Mouse (Mus musculus): ENCODE measurements around the gene Clock.

Gene Clock

DNA sequence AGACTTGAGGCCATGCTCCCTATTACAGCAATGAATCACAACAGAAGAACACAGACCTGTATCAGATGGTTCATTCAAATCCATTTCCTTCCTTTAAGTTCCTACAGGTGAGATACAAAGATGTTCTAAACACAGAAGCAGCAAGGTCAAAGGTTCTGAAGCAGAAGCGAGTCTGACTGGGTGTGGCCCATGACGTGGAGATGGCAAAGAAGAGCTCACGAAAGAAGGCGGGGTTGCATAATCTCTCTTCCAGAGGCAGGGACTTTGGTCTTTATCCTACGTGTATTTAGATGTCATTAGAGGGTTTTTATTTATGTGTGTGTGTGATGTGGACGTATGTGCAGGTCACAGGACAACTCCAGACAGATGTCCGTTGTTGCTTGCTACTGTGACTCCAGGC, 126.9 kb downstream of the Clock start:
- WGBS: 86% methylated on average over 7 of the region's 7 CpGs

DNA sequence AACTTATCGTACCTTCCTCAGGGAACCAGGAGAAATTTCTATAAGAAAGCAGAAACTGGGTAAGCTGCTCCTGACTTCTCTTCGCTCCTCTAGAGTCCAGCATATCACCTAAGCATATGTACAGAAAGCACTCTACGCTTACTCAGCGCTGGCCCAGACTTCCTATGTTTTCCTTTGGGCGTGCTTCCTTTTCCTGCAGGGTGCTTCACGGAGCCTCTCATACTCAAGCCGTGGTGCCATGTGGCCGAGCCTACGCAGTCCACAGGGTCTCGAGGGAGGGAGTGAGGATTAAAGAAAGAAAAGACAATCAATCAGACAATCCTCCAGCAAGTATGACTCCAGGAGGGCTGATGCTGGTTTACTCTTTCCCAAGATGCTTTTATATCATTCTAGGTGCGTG, 127.8 kb downstream of the Clock start:
- 77% methylated on average over 11 of the region's 11 CpGs for WGBS

DNA sequence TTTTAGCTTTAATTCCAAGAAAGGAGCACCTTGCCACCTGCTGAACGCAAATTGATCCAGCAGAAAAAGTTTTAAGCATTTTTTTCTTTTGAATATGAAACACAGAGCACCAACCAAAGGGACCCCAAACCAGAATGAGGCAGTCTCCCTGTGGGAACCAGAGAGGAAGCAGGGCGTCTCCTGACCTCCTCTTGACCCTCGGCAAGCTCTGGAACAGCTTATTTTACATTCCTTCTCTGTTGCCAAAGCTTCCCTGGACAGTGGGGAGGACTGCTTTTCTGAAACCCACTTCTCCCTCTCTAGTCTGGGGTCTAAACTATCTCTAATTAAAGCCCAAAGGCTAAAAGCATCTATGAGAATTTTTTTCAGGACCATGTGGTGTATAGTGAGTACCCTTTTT, 128.2 kb downstream of the Clock start:
- 69% methylated on average over 3 of the region's 3 CpGs for WGBS

DNA sequence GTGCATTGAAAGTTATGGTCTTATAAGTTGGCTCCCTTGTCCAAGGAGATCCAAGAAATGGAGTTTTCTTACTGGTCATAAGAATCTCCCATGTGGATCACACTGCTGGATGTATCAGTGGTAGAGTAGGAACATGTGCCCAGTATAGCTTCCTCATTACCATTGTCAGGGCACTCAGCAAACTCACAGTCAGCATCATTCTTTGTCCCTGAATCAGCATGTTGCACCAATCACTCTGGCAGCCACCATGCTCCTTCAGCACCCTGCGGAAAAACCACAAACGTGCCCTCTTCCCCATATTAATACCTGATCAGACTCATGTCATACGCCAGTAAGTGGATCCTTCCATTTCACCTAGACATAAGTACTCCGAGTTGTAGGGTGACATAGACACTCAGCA, 129.5 kb downstream of the Clock start:
- 94% methylated on average over 4 of the region's 4 CpGs for WGBS

DNA sequence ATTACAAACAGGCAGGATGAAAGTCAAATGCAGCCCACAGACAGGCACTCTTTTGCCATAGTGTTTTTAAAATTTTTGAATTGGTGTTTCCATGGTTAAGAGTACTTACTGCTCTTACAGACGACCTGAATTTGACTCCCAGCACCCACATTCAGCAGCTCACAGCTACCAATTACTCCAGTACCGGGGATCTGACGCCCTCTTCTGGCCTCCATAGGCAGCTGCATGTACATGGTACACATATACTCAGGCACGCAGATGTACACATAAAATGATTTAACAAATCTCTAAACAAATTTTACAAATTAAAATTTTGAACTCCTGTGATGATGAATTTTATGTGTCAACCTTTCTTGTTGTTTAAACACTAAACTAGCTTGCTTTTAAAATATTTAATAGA, 134.1 kb downstream of the Clock start:
- WGBS: 81% methylated on average over 4 of the region's 4 CpGs

DNA sequence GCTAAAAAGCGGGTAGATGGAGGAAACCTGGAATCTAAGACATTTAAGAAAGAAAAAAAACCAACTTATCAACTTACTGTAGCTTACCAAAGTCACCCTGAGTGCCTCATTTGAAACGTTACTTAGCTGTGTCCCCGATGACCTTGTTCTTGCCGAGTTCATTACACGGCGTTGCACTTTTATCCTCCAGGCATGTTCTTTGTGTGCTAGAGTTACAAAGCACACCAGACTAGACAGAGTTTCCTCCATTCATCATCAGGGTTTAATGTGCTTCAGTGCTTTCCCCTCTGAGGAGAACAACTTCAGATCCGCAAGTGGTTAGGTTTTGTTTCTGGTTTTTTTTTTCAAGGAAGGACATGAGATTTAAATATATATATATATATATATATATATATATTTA, 139.8 kb downstream of the Clock start:
- 83% methylated on average over 7 of the region's 7 CpGs for WGBS

DNA sequence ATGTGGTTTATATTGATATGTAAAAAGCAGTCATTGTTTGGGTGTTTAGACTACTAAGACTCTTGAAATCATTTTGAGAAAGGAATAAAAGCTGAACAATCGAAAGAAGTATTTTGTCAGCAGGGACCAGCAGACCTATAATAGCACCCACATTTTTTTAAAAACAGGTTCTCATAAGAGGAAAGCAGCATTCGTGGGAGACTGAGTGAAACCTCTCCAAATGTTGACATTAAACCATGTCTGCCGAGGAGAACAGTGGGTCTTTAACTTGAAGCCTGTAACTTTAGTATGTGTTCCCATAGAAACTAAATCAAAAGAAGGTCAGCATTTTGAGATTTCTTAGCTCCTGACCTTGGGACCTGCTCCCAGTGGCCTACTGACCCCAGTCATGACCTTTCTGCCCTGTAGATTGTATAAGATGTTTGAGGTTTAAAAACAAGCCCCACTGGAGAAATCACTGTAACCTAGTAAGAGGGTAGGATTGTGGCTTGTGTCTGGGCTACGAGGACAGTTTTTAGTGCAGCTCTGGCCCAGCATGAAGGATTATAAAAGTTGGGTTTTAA, 140.7 kb downstream of the Clock start:
- WGBS: 71% methylated on average over 4 of the region's 4 CpGs

DNA sequence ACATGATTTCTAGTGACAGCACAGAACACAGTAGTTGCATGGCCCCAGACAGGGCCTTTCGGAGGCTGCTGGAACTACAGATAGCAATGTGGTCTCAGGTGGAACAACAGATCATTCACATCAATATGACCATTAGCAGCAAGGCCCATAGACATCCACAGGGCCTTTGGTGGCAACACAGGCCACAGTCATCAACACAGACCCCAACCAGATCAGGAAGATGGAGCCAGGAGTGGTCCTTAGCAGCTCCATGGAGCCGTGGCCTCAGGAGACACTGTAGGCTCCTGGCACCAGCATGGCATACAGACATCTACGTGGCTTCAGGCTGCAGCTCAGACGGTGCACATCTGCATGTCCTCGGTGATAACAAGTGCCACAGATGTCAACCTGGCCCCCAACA, 141.7 kb downstream of the Clock start:
- WGBS: 89% methylated on average over 5 of the region's 5 CpGs

DNA sequence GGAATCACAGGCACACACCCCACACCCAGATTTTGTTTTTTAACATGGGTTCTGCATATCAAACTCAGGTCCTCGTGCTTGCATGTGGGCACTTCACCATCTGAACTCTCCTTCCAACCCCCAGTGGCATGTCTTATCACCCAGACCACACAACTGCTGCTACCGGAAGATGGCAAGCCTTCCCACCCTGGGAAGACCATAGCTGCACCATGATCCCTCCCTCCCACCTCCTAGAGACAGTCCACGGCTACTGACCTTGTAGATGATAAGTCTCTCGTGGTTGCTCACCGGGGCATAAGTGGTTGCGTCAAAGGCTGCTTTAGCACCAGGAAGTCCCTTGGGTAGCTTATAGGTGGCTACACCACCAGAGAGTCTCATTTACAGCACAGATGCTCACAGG, 143.1 kb downstream of the Clock start:
- 94% methylated on average over 6 of the region's 6 CpGs for WGBS

DNA sequence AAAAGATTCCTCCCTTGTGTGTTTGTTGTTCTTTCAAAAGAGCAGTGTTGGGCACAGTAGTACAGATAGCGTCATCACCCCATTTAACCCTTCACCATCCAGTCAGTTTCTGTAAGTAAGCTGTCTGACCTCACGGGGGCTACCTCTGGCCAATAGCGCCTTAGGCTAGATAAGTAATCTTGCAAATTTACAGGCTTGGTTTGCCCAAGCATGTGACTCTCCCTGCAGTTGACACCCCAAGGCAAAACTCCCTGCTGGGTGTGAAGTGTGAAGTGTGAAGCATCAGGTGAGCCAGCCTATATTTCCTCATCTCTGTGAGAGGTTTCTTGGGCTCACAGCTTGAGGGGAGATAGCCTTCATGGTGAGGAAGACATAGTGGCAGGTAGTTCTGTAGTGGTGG, 144.5 kb downstream of the Clock start:
- 79% methylated on average over 3 of the region's 3 CpGs for WGBS

Measured in cerebral cortex, adult 2 months (tissue).